Mouse (Mus musculus) gastrocnemius, postnatal 4 days (tissue): ENCODE measurements around the gene Sarnp. TPM values are rescaled to one million over a fixed set of nuclear protein-coding genes. Genes with fewer than 3 reads are reported as not detected.

ENCODE experiments used
- DNase-seq, 2 experiments: peaks; one replicate each; pipeline ENCODE4 v3.0.0; 2021 to 2022; ENCODE audit warnings: low spot score in 2 of 2, mixed read lengths in 2 of 2
- long read RNA-seq, 2 experiments: library from polyadenylated mRNA; stranded (forward); transcript quantifications; one replicate each; pipeline ENCODE4 v2.0.0; 2021
- total RNA-seq, 2 experiments: library from RNA; stranded (reverse); gene quantifications; 2 replicates each; pipeline ENCODE4 v1.2.3; 2021

Sarnp gene
- total RNA-seq, result 10 to 100 TPM; 48.5 to 54.6 TPM
- long read RNA-seq, experiment 1, transcript Sarnp-201 (11 exons, 918 nt), result major isoform, 71 of 132 reads
- long read RNA-seq, experiment 1, partial matches to known transcripts, result 7 of 132 reads
- long read RNA-seq, experiment 1, other reads (novel, unspliced or antisense), result 54 of 132 reads
- long read RNA-seq, experiment 2, transcript Sarnp-201 (11 exons, 918 nt), result major isoform, 42 of 85 reads
- long read RNA-seq, experiment 2, partial matches to known transcripts, result 5 of 85 reads
- long read RNA-seq, experiment 2, other reads (novel, unspliced or antisense), result 38 of 85 reads

- no peak for DNase-seq
Observed at GRCm38 (mm10) chr10:128817033-128817432, at the start of gene Sarnp. TSS of gene Sarnp (plus strand) at chr10:128817333.

- no peak for DNase-seq
Observed at GRCm38 (mm10) chr10:128772895-128773294, 44.2 kb upstream of the Sarnp start.

- DNase-seq, result no peak
Observed at GRCm38 (mm10) chr10:128773685-128774084, 43.4 kb upstream of the Sarnp start.

- no peak for DNase-seq
Observed at GRCm38 (mm10) chr10:128778441-128778840, 38.7 kb upstream of the Sarnp start.

- peak; percentile 46 to 83 for DNase-seq
Observed at GRCm38 (mm10) chr10:128779011-128779795, 37.9 kb upstream of the Sarnp start.

GRCm38 (mm10) chr10:128780200-128780599, 36.9 kb upstream of the Sarnp start:
- no peak for DNase-seq

GRCm38 (mm10) chr10:128790398-128791124, 26.6 kb upstream of the Sarnp start, which contains the start of gene Mmp19:
TSS of gene Mmp19 (plus strand) at chr10:128790910.
- no peak for DNase-seq

- no peak for DNase-seq
Observed at GRCm38 (mm10) chr10:128792041-128792440, 25.1 kb upstream of the Sarnp start.

- DNase-seq, result no peak
Observed at GRCm38 (mm10) chr10:128793258-128793657, 23.9 kb upstream of the Sarnp start.

GRCm38 (mm10) chr10:128794391-128794790, 22.7 kb upstream of the Sarnp start:
- DNase-seq, result no peak

- DNase-seq, result no peak
Observed at GRCm38 (mm10) chr10:128795581-128795980, 21.6 kb upstream of the Sarnp start.

- no peak for DNase-seq
Observed at GRCm38 (mm10) chr10:128798676-128799075, 18.5 kb upstream of the Sarnp start.

GRCm38 (mm10) chr10:128801981-128802495, 15.1 kb upstream of the Sarnp start:
- no peak for DNase-seq

GRCm38 (mm10) chr10:128802956-128803355, 14.2 kb upstream of the Sarnp start:
- DNase-seq, result no peak

- DNase-seq, result no peak
Observed at GRCm38 (mm10) chr10:128803361-128803760, 13.8 kb upstream of the Sarnp start.

- DNase-seq, result peak in 1 of 2 experiments; percentile 59
Observed at GRCm38 (mm10) chr10:128803771-128804270, 13.3 kb upstream of the Sarnp start, which contains the start of gene Dnajc14. TSS of gene Dnajc14 (plus strand) at chr10:128804062.

- peak; percentile 55 to 81 for DNase-seq
Observed at GRCm38 (mm10) chr10:128804271-128805091, 12.7 kb upstream of the Sarnp start, which contains the start of gene Tmem198b. TSS of gene Tmem198b (minus strand) at chr10:128804370.

GRCm38 (mm10) chr10:128805092-128806000, 11.8 kb upstream of the Sarnp start:
- peak; percentile 93 to 97 for DNase-seq

- DNase-seq, result no peak
Observed at GRCm38 (mm10) chr10:128806086-128806485, 11.0 kb upstream of the Sarnp start.
